Mouse (Mus musculus): Measurements from ENCODE around the gene Herc6.

GRCm38 (mm10) chr6:57641789-57642188, 61.0 kb downstream of the Herc6 start:
- no peak for TF ChIP-seq EP300 (optimal IDR thresholded peaks at IDR 0.05)
- no peak for TF ChIP-seq CTCF (IDR thresholded peaks at IDR 0.05; ENCODE audit: low read depth)
